Mouse (Mus musculus): ENCODE measurements around the gene Mgll. TPM values are rescaled to one million over a fixed set of nuclear protein-coding genes. Genes with fewer than 3 reads are reported as not detected.

Gene Mgll
- polyA plus RNA-seq, 1 experiment = 19.9 TPM

DNA sequence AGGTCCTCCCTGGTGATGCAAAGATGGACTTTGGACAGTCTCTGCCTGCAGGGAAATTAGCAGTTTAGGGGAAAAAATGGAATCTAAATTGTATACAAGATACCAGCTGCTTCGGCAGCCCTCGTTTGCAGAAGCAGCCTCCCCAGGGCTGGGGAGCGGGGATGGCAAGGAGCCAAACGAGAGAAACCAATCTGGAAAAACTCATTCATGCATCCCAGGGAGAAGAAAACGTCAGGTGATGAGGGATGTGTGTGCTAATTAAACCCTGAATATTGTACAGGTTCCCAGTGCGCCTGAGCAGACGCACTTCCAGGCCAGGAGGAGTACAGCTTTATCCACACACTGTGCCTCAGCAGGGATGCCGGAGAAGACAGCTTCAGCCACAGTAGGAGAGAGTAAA, 147.3 kb downstream of the Mgll start:
- Histone ChIP-seq H3K4me1 (ENCODE audit: control insufficient read depth, insufficient read depth, low read length) (peaks cover 11% of the 10 kb centered on the region), H3K4me3 (ENCODE audit: insufficient read depth, low read length) (no peak overlapping the region), H3K27ac (ENCODE audit: insufficient read depth, low read length) (no peak overlapping the region)
- TF ChIP-seq CTCF (IDR thresholded peaks at IDR 0.05; ENCODE audit: borderline replicate concordance, insufficient read depth, low read length) = no peak
- TF ChIP-seq POLR2A (IDR thresholded peaks at IDR 0.05; ENCODE audit: low read depth, low read length) = no peak

DNA sequence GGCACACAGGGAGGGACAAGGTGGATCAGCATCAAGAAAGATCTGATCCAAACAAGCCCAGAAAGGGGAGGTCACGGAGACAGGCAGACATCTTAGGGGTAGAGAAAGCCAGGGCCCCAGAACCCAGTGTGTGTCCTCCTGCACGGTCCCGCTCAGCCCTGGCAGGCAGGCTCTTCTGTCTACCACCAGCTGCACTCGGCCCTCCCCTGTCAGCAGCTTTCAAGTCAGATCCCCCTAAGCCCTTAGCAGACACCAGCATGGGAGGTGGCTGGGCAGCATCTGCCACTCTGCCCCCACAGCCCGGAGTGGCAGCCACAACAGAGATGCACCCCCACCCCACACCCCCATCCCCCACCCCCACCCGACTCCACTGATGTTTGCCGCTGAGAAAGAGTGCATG, 148.6 kb downstream of the Mgll start:
- no peak overlapping the region for H3K4me3 ChIP-seq (ENCODE audit: insufficient read depth, low read length)
- no peak overlapping the region for H3K27ac ChIP-seq (ENCODE audit: insufficient read depth, low read length)
- TF ChIP-seq CTCF (IDR thresholded peaks at IDR 0.05; ENCODE audit: borderline replicate concordance, insufficient read depth, low read length) = no peak
- no peak for TF ChIP-seq POLR2A (IDR thresholded peaks at IDR 0.05; ENCODE audit: low read depth, low read length)
- peaks cover 11% of the 10 kb centered on the region for H3K4me1 ChIP-seq (ENCODE audit: control insufficient read depth, insufficient read depth, low read length)

DNA sequence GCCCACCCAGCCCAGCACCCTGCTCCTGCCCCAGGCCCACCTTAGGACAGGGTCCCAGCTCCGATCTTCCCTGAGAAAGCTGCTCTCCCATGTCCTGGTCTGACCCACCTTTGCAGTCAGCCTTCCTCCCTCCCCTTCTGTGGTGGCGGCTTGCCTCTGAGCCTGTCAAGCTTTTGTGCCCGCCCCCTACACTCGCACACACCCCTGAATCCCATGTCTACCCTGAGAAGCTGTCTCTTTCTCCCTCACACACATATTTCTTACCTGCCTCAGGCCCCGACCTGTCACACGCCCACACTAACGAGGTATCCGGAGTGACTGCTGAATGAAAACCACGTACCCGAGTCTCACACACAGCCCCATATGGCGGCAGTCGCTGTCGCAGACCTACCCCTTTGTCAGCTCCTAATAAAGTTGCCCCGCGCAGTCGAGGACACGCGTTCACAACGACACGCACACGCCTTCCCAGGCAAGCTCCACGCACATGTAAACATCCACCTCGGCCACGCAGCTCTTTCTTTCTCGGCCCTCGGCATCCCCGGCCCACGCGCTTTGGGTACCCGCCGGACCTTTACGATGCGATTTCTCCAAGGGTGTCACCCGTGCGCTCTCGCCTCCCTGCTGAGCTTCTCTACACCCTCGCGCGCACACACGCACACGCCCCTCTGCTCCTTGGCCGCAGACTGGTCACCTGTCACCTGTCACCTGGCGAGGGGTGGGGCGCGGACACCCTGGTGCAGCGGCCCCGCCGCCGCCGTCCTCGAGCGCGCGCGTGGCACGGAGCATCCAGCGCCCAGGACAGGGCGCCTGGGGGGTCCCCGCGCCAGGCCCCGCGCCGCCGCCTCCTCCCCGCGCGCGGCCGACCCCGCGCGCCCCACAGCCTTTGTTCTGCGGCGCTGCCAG, 150.0 kb downstream of the Mgll start:
- H3K4me1 ChIP-seq (ENCODE audit: control insufficient read depth, insufficient read depth, low read length) = peaks cover 11% of the 10 kb centered on the region
- H3K4me3 ChIP-seq (ENCODE audit: insufficient read depth, low read length) = peak overlapping the region; percentile 25
- TF ChIP-seq CTCF (IDR thresholded peaks at IDR 0.05; ENCODE audit: borderline replicate concordance, insufficient read depth, low read length) = no peak
- TF ChIP-seq POLR2A (IDR thresholded peaks at IDR 0.05; ENCODE audit: low read depth, low read length) = no peak
- H3K27ac ChIP-seq (ENCODE audit: insufficient read depth, low read length) = no peak overlapping the region

DNA sequence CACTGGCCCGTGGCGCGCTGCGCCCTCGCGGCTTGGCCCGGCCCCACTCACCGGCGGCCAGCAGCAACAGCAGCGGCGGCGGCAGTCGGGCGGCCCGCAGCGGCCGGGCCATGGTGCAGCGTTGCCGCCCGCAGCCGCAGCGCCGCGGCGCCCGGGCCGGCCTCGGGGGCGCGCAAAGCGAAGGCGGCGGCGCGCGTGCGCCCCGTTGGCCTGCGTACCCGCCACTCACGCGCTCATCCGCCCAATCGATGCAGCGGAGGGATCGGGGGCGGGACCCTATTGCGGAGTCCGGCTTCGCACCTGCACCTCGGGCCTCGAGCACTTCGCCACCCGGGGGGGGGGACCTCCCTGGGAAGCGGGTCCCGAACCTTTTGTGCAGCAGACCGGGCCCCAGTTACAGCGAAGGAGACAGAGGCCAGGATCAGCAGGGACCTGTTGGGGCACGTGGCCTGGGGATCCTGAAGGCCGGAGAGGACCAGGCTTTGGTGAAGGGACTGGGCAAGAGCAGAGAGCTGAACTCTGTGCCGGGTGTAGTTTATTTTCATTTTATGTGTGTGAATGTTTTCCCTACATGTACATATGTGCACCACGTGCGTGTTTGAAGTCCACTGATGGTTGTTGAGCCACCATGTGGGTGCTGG, 150.8 kb downstream of the Mgll start, which contains the start of gene Podxl2:
Gene Podxl2 (minus strand): TSS at position 177 of the 641 bp plus-strand sequence.
- TF ChIP-seq POLR2A (IDR thresholded peaks at IDR 0.05; ENCODE audit: low read depth, low read length) (peak; percentile 35; the same call in 1 of the 2 replicates), CTCF (IDR thresholded peaks at IDR 0.05; ENCODE audit: borderline replicate concordance, insufficient read depth, low read length) (no peak)
- H3K27ac ChIP-seq (ENCODE audit: insufficient read depth, low read length) = no peak within 1 kb of the TSS

More for the DNA sequence above, 150.8 kb downstream of the Mgll start, which contains the start of gene Podxl2:
- Histone ChIP-seq H3K4me1 (ENCODE audit: control insufficient read depth, insufficient read depth, low read length) (peaks cover 7% of the 10 kb centered on the region), H3K4me3 (ENCODE audit: insufficient read depth, low read length) (peak within 1 kb of the TSS; percentile 25)

Other genes with a start within 250 kb of the Mgll start
- gene Sec61a1, start 205.5 kb upstream of the Mgll start, polyA plus RNA-seq (2011; ENCODE audit: insufficient read length, low read depth, missing spikeins) = 226 and 279 TPM in 2 replicates
- not detected in 2 replicates for gene Kbtbd12, start 86.5 kb upstream of the Mgll start, polyA plus RNA-seq (2011; ENCODE audit: insufficient read length, low read depth, missing spikeins)
- 4.9 and 5.3 TPM in 2 replicates for gene Abtb1, start 117.6 kb downstream of the Mgll start, polyA plus RNA-seq (2011; ENCODE audit: insufficient read length, low read depth, missing spikeins)
- 9.3 and 13.9 TPM in 2 replicates for gene Podxl2, start 150.6 kb downstream of the Mgll start, polyA plus RNA-seq (2011; ENCODE audit: insufficient read length, low read depth, missing spikeins)
- 31.6 and 42.3 TPM in 2 replicates for gene Mcm2, start 174.4 kb downstream of the Mgll start, polyA plus RNA-seq (2011; ENCODE audit: insufficient read length, low read depth, missing spikeins)
- 29.2 and 31.0 TPM in 2 replicates for gene Tpra1, start 177.8 kb downstream of the Mgll start, polyA plus RNA-seq (2011; ENCODE audit: insufficient read length, low read depth, missing spikeins)